Mouse (Mus musculus) limb, embryonic 15.5 days (tissue): ENCODE measurements around the gene Arpc5. TPM values are rescaled to one million over a fixed set of nuclear protein-coding genes. Genes with fewer than 3 reads are reported as not detected.

ENCODE experiments used
- ATAC-seq: fragments of 200-750 bp; cut with Nextera tagmentation; 2 replicates; pipeline ENCODE4 v1.8.0; 2017; ENCODE audit warnings: low read depth, moderate TSS enrichment; ENCODE audit not compliant: insufficient number of reproducible peaks, low FRiP score, low TSS enrichment
- H3K27ac ChIP-seq: fragments of 300-500 bp; sonication (generic); 2 replicates; pipeline ENCODE4 v1.5.1; 2015; ENCODE audit warnings: moderate library complexity, mild to moderate bottlenecking, inconsistent platforms
- H3K27me3 ChIP-seq: fragments of 300-500 bp; sonication (generic); 2 replicates; pipeline ENCODE4 v1.6.1; 2015; ENCODE audit warnings: inconsistent platforms
- H3K36me3 ChIP-seq: fragments of 300-500 bp; sonication (generic); 2 replicates; pipeline ENCODE4 v1.6.1; 2015; ENCODE audit warnings: inconsistent platforms
- H3K4me1 ChIP-seq: fragments of 300-500 bp; sonication (generic); 2 replicates; pipeline ENCODE4 v1.6.1; 2015; ENCODE audit warnings: inconsistent platforms
- H3K4me2 ChIP-seq: fragments of 300-500 bp; sonication (generic); 2 replicates; pipeline ENCODE4 v1.6.1; 2015; ENCODE audit warnings: mild to moderate bottlenecking, inconsistent platforms
- H3K4me3 ChIP-seq: fragments of 300-500 bp; sonication (generic); 2 replicates; pipeline ENCODE4 v1.5.1; 2015; ENCODE audit warnings: mild to moderate bottlenecking, inconsistent platforms
- H3K9ac ChIP-seq: fragments of 300-500 bp; sonication (generic); 2 replicates; pipeline ENCODE4 v1.6.1; 2015; ENCODE audit warnings: inconsistent platforms
- H3K9me3 ChIP-seq: fragments of 300-500 bp; sonication (generic); 2 replicates; pipeline ENCODE4 v1.6.1; 2016; ENCODE audit warnings: inconsistent platforms
- WGBS: fragments of 180-500 bp; shearing (Covaris S2); methylation state at CpG from one replicate; pipeline ENCODE4 v1.1.7; 2015; 5-methylcytosine and 5-hydroxymethylcytosine counted together
- polyA plus RNA-seq: library from polyadenylated mRNA; unstranded; fragments of >200 nt; fragmentation: Nextera tagmentation; extraction: Ambion mirVana; gene quantifications from 2 replicates; pipeline ENCODE4 v1.2.1, GENCODE M21; 2015

Arpc5 gene
- polyA plus RNA-seq, 1 experiment from 2014 or later, result 274 TPM

DNA sequence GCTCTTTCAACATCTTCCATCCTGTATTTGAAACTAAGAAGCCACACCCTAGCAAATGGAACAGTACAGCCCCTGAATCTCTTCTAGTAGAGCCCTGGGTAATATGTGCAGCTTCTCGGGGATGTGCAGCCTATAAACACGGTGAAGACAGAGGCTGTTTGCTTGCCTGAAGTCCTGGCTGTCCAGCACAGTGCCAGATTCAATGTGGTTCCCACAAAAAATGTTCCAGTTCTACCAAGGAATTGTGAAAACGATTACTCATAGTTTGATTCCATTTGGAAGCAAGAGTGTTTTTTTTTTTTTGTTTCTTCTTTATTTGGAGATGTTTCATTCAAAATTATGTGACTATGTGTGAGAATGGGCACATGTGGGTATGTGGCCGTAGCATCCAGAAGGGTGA lies 55.4 kb downstream of the Arpc5 start:
- no peaks in the 10 kb centered on the region for H3K36me3 ChIP-seq

DNA sequence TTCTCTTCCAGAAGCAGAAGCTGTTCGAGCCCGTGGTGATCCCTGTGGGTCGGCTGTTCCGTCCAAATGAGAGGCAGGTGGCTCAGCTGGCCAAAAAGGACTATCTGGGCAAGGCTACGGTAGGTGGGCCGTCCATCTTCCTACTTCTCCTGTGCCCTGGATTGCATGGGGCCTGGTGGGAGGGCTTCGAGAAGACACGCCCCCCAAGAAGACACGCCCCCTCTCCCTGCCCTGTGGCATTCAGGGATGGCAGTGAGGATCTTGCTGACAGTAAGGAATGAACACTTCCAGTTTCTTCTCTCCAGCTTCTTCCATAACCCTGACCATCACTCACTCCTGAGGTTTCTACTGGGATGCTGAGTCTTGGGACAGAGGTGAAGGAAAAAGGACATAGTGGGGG lies 57.9 kb downstream of the Arpc5 start:
- 59% methylated on average over 9 of the region's 9 CpGs for whole genome bisulfite sequencing
- Histone ChIP-seq H3K9ac (no peak overlapping the region), H3K4me1 (no peaks in the 10 kb centered on the region), H3K4me2 (no peak overlapping the region), H3K27me3 (no peaks in the 10 kb centered on the region), H3K36me3 (no peaks in the 10 kb centered on the region), H3K27ac (no peak overlapping the region), H3K9me3 (no peaks in the 10 kb centered on the region), H3K4me3 (no peak overlapping the region)
- no peak for ATAC-seq

More for the DNA sequence above, 55.4 kb downstream of the Arpc5 start:
- Histone ChIP-seq H3K4me3 (no peak overlapping the region), H3K27ac (no peak overlapping the region), H3K4me1 (no peaks in the 10 kb centered on the region; the same call in 1 of the 2 replicates), H3K4me2 (no peak overlapping the region), H3K27me3 (no peaks in the 10 kb centered on the region), H3K9me3 (no peaks in the 10 kb centered on the region), H3K9ac (no peak overlapping the region)
- WGBS, result 77% methylated on average over 4 of the region's 4 CpGs
- ATAC-seq, result no peak

Other genes with a start within 250 kb of the Arpc5 start
- gene Apobec4, start 16.0 kb upstream of the Arpc5 start, polyA plus RNA-seq, result not detected in 2 replicates
- 42.8 and 46.6 TPM in 2 replicates for gene Rgl1, start 191 bp upstream of the Arpc5 start, polyA plus RNA-seq
- 6.3 and 6.6 TPM in 2 replicates for gene Ncf2, start 33.7 kb downstream of the Arpc5 start, polyA plus RNA-seq
- 23.6 and 25.9 TPM in 2 replicates for gene Smg7, start 136.1 kb downstream of the Arpc5 start, polyA plus RNA-seq
- 1.4 and 2.4 TPM in 2 replicates for gene Nmnat2, start 188.5 kb downstream of the Arpc5 start, polyA plus RNA-seq